Mouse (Mus musculus): ENCODE results near the gene Anapc16.
"Not testable (repeated sequence)": the region's sequence is repeated elsewhere in the genome, so short reads cannot be mapped to it uniquely, and the experiment has no call there.

The Anapc16 gene

GRCm38 (mm10) chr10:60002673-60003212 is at the start of gene Anapc16, which contains the start of gene Ascc1:
TSS of gene Anapc16 (minus strand) at chr10:60003135.
TSS of gene Ascc1 (plus strand) at chr10:60002805.
- peak; percentile 99 for DNase-seq

- no peak for DNase-seq
Observed at GRCm38 (mm10) chr10:60050581-60050980, 47.6 kb upstream of the Anapc16 start.

GRCm38 (mm10) chr10:60046696-60047095 is 43.8 kb upstream of the Anapc16 start:
- peak; percentile 43 to 49 for DNase-seq

GRCm38 (mm10) chr10:60042350-60042922 is 39.5 kb upstream of the Anapc16 start:
- DNase-seq = no peak

- no peak for DNase-seq
Observed at GRCm38 (mm10) chr10:60035744-60036143, 32.8 kb upstream of the Anapc16 start.

GRCm38 (mm10) chr10:60034621-60035020 is 31.7 kb upstream of the Anapc16 start:
- DNase-seq = no peak

- no peak for DNase-seq
Observed at GRCm38 (mm10) chr10:60033064-60033463, 30.1 kb upstream of the Anapc16 start.

GRCm38 (mm10) chr10:60032622-60033021 is 29.7 kb upstream of the Anapc16 start:
- DNase-seq = no peak

GRCm38 (mm10) chr10:60031985-60032384 is 29.1 kb upstream of the Anapc16 start:
- peak in 1 of 2 experiments; percentile 17 for DNase-seq

- no peak for DNase-seq
Observed at GRCm38 (mm10) chr10:60031562-60031961, 28.6 kb upstream of the Anapc16 start.

GRCm38 (mm10) chr10:60029387-60029786 is 26.5 kb upstream of the Anapc16 start:
- DNase-seq = no peak

GRCm38 (mm10) chr10:60028979-60029378 is 26.0 kb upstream of the Anapc16 start:
- DNase-seq = peak; percentile 47 to 59

- no peak for DNase-seq
Observed at GRCm38 (mm10) chr10:60028181-60028580, 25.2 kb upstream of the Anapc16 start.

- DNase-seq = no peak
Observed at GRCm38 (mm10) chr10:60027619-60028084, 24.7 kb upstream of the Anapc16 start.

- DNase-seq = no peak
Observed at GRCm38 (mm10) chr10:60026759-60027395, 23.9 kb upstream of the Anapc16 start.

- DNase-seq = no peak
Observed at GRCm38 (mm10) chr10:60023751-60024150, 20.8 kb upstream of the Anapc16 start.

- no peak for DNase-seq
Observed at GRCm38 (mm10) chr10:60019299-60019698, 16.4 kb upstream of the Anapc16 start.

GRCm38 (mm10) chr10:60016223-60016622 is 13.3 kb upstream of the Anapc16 start:
- DNase-seq = no peak

GRCm38 (mm10) chr10:60009115-60009514 is 6.2 kb upstream of the Anapc16 start:
- DNase-seq = no peak

- DNase-seq = peak; percentile 44 to 63
Observed at GRCm38 (mm10) chr10:60005264-60005663, 2.3 kb upstream of the Anapc16 start.

GRCm38 (mm10) chr10:60003847-60004246 is 912 bp upstream of the Anapc16 start:
- DNase-seq = no peak

GRCm38 (mm10) chr10:60003213-60003752 is 348 bp upstream of the Anapc16 start:
- DNase-seq = no peak

GRCm38 (mm10) chr10:60002203-60002602 is 732 bp downstream of the Anapc16 start:
- peak; percentile 23 to 56 for DNase-seq

- DNase-seq = not testable (repeated sequence)
Observed at GRCm38 (mm10) chr10:60001663-60002062, 1.3 kb downstream of the Anapc16 start.

Measured in cerebellum, postnatal 10 days (tissue).